ENCODE assay signal across 9 mouse cellular contexts in the genomic region with DNA sequence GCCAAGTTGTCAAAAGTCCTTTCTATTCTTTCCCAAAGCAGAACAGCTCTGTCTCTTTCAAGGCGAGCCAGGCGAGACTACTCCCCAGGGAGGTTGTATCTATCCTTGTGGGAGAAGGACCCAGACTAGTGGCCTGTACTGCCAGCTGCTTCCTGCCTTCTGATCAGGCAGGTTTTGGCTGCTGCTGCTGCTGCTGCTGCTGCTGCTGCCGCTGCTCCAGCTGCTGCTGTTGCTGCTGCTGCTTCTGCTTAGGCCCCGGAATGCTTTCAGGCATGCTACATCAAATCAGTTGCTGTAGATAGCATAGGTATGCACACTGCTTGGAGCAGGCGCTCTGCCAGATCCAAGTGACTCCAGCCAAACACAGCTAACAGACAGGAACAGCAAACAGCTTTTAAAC.
DNase-seq lines count a peak whose midpoint lies in the region; ATAC-seq lines count a peak whose summit lies in the region.
"Had no signal": no experiment of that assay in that cellular context is flagged by ENCODE, and none has a peak within 500 bp of the region (broad histone marks: within the 10 kb centered on the region; RNA-seq: fewer than 3 reads in every experiment).

No protein-coding gene starts in this region.

- H3K9me3 ChIP-seq in embryonic facial prominence, embryonic 10.5 days, result no peaks in the 10 kb centered on the region
- no peaks in the 10 kb centered on the region for H3K9me3 ChIP-seq in hindbrain, embryonic 15.5 days
- H3K9me3 ChIP-seq: liver, embryonic 15.5 days had no signal

- peaks cover 9% of the 10 kb centered on the region; the same call in 1 of the 2 replicates for H3K27me3 ChIP-seq in embryonic facial prominence, embryonic 10.5 days (replicated peaks; ENCODE audit: low read depth, poor library complexity, severe bottlenecking)
- no peaks in the 10 kb centered on the region for H3K27me3 ChIP-seq in hindbrain, embryonic 15.5 days
- H3K27me3 ChIP-seq: liver, embryonic 15.5 days had no signal

- DNase-seq in cerebellum, postnatal 25 days, result peak; percentile 32 to 46
- DNase-seq in cerebellum, adult 9-10 months, result no peak
- DNase-seq in embryonic facial prominence, embryonic 10.5 days (ENCODE audit: low spot score), result peak; percentile 25
- DNase-seq in neural tube, embryonic 10.5 days (ENCODE audit: extremely low spot score, low spot score), result peak; percentile 24
- no peak for DNase-seq in liver
- DNase-seq in spleen, postnatal 10 days (ENCODE audit: low spot score in 2 of 2), result no peak
- DNase-seq in lung, postnatal 36 days, result no peak

- WGBS in embryonic facial prominence, embryonic 10.5 days, result 21% methylated on average over 5 of the region's 5 CpGs
- 17% methylated on average over 5 of the region's 5 CpGs for WGBS in hindbrain, embryonic 15.5 days

- H3K4me2 ChIP-seq in hindbrain, embryonic 15.5 days, result no peak overlapping the region
- H3K4me2 ChIP-seq: liver, embryonic 15.5 days had no signal

- peak overlapping the region; percentile 41; the same call in 1 of the 2 replicates for H3K27ac ChIP-seq in embryonic facial prominence, embryonic 10.5 days (replicated peaks)
- H3K27ac ChIP-seq in hindbrain, embryonic 15.5 days (replicated peaks), result peak overlapping the region; percentile 39
- H3K27ac ChIP-seq: liver, embryonic 15.5 days had no signal

- no peak overlapping the region for H3K4me3 ChIP-seq in embryonic facial prominence, embryonic 10.5 days
- no peak overlapping the region for H3K4me3 ChIP-seq in hindbrain, embryonic 15.5 days
- H3K4me3 ChIP-seq: liver, embryonic 15.5 days had no signal

- no peak for ATAC-seq in hindbrain, embryonic 15.5 days (ENCODE audit: low FRiP score, low read depth)

- no peaks in the 10 kb centered on the region for H3K36me3 ChIP-seq in embryonic facial prominence, embryonic 10.5 days (replicated peaks)
- H3K36me3 ChIP-seq in hindbrain, embryonic 15.5 days, result no peaks in the 10 kb centered on the region
- H3K36me3 ChIP-seq: liver, embryonic 15.5 days had no signal

- H3K9ac ChIP-seq in hindbrain, embryonic 15.5 days, result no peak overlapping the region
- H3K9ac ChIP-seq: liver, embryonic 15.5 days had no signal

- peaks cover 19% of the 10 kb centered on the region for H3K4me1 ChIP-seq in embryonic facial prominence, embryonic 10.5 days
- H3K4me1 ChIP-seq in hindbrain, embryonic 15.5 days (replicated peaks), result peaks cover 26% of the 10 kb centered on the region
- H3K4me1 ChIP-seq: liver, embryonic 15.5 days had no signal

Comparison
In these comparisons a context has a peak if more than half of its experiments do, and no peak if none do; other contexts are left out.
1. DNase-seq: peak in cerebellum, postnatal 25 days (2 of 2), embryonic facial prominence, embryonic 10.5 days (single experiment) and neural tube, embryonic 10.5 days (single experiment); none in cerebellum, adult 9-10 months (single experiment), liver (single experiment), spleen, postnatal 10 days (0 of 2) and lung, postnatal 36 days (single experiment).